Mouse (Mus musculus) small intestine, adult 2 months (tissue): ENCODE measurements around the gene Mpl. TPM values are rescaled to one million over a fixed set of nuclear protein-coding genes. Genes with fewer than 3 reads are reported as not detected.

Experiments used
- H3K27ac ChIP-seq: fragments of 200-500 bp; 2 replicates; pipeline ENCODE4 v1.5.1; 2012; ENCODE audit warnings: low read depth, low read length, control low read depth, inconsistent platforms; ENCODE audit not compliant: insufficient read depth
- H3K27me3 ChIP-seq: fragments of 200-500 bp; 2 replicates; pipeline ENCODE4 v1.6.1; 2012; ENCODE audit warnings: mild to moderate bottlenecking, moderate library complexity, low read length, inconsistent platforms; ENCODE audit not compliant: control insufficient read depth, insufficient read depth
- H3K36me3 ChIP-seq: fragments of 200-500 bp; 2 replicates; pipeline ENCODE4 v1.6.1; 2012; ENCODE audit warnings: mild to moderate bottlenecking, low read length, control low read depth, inconsistent platforms; ENCODE audit not compliant: control insufficient read depth, insufficient read depth
- H3K4me1 ChIP-seq: fragments of 200-500 bp; 2 replicates; pipeline ENCODE4 v1.6.1; 2012; ENCODE audit warnings: low read length, inconsistent platforms, mixed read lengths; ENCODE audit not compliant: control insufficient read depth, insufficient read depth, insufficient read length
- H3K4me3 ChIP-seq: fragments of 200-500 bp; 2 replicates; pipeline ENCODE4 v1.5.1; 2012; ENCODE audit warnings: low read depth, mild to moderate bottlenecking, control low read depth, inconsistent platforms, low read length, moderate library complexity
- CTCF ChIP-seq: fragments of 200-500 bp; IDR thresholded peaks from 2 replicates; pipeline ENCODE4 v1.5.1; 2012; ENCODE audit warnings: low read depth, mild to moderate bottlenecking, control low read depth, inconsistent platforms, low read length, moderate library complexity, mixed read lengths; ENCODE audit not compliant: insufficient replicate concordance, insufficient read length; ENCODE audit errors: extremely low read depth
- POLR2A ChIP-seq: fragments of 200-500 bp; IDR thresholded peaks from 2 replicates; pipeline ENCODE4 v1.6.1; 2012; ENCODE audit warnings: low read depth, mild to moderate bottlenecking, control low read depth, inconsistent platforms, low read length, moderate library complexity
- WGBS: fragments of 180-500 bp; shearing (Covaris S2); methylation state at CpG from one replicate; pipeline ENCODE4 v1.1.7; 2018; 5-methylcytosine and 5-hydroxymethylcytosine counted together
- polyA plus RNA-seq: library from polyadenylated mRNA; depleted of rRNA; stranded (reverse); fragments of >200 nt; gene quantifications from 2 replicates; pipeline ENCODE4 v1.2.3, GENCODE M21; 2012; rRNA removed

Mpl gene
- 0.08 TPM in 1 of 2 replicates, not detected in the other for polyA plus RNA-seq

GRCm38 (mm10) chr4:118457345-118457975, at the start of gene Mpl:
Mpl (minus strand) TSS chr4:118457513.
- no peaks in the 10 kb centered on the region for H3K27me3 ChIP-seq
- no peak within 1 kb of the TSS for H3K27ac ChIP-seq
- WGBS: 64% methylated on average over 9 of the region's 9 CpGs
- H3K36me3 ChIP-seq: no peaks in the 10 kb centered on the region
- H3K4me3 ChIP-seq: no peak within 1 kb of the TSS
- H3K4me1 ChIP-seq: no peaks in the 10 kb centered on the region
- TF ChIP-seq CTCF (no peak), POLR2A (no peak)

- 5% methylated on average over 3 of the region's 3 CpGs for WGBS
- H3K4me3 ChIP-seq: no peak overlapping the region
- no peaks in the 10 kb centered on the region for H3K36me3 ChIP-seq
- H3K27ac ChIP-seq: no peak overlapping the region
- no peaks in the 10 kb centered on the region for H3K27me3 ChIP-seq
- H3K4me1 ChIP-seq: peaks cover 8% of the 10 kb centered on the region
- TF ChIP-seq POLR2A (no peak), CTCF (no peak)
Measured at GRCm38 (mm10) chr4:118505551-118505950, 48.2 kb upstream of the Mpl start.

GRCm38 (mm10) chr4:118500792-118501191, 43.5 kb upstream of the Mpl start:
- peaks cover 7% of the 10 kb centered on the region for H3K4me1 ChIP-seq
- WGBS: 68% methylated on average over 9 of the region's 9 CpGs
- no peak overlapping the region for H3K27ac ChIP-seq
- no peaks in the 10 kb centered on the region for H3K27me3 ChIP-seq
- H3K36me3 ChIP-seq: no peaks in the 10 kb centered on the region
- H3K4me3 ChIP-seq: no peak overlapping the region
- no peak for TF ChIP-seq POLR2A
- TF ChIP-seq CTCF: no peak

GRCm38 (mm10) chr4:118500171-118500724, 42.9 kb upstream of the Mpl start:
- no peak for TF ChIP-seq CTCF
- TF ChIP-seq POLR2A: no peak
- no peak overlapping the region for H3K4me3 ChIP-seq
- no peaks in the 10 kb centered on the region for H3K27me3 ChIP-seq
- H3K27ac ChIP-seq: no peak overlapping the region
- peaks cover 5% of the 10 kb centered on the region; the same call in 1 of the 2 replicates for H3K4me1 ChIP-seq
- no peaks in the 10 kb centered on the region for H3K36me3 ChIP-seq
- WGBS: 40% methylated on average over 6 of the region's 6 CpGs

- Histone ChIP-seq H3K4me3 (no peak overlapping the region), H3K27me3 (no peaks in the 10 kb centered on the region), H3K4me1 (no peaks in the 10 kb centered on the region), H3K36me3 (no peaks in the 10 kb centered on the region), H3K27ac (no peak overlapping the region)
- TF ChIP-seq POLR2A: no peak
- no peak for TF ChIP-seq CTCF
- 72% methylated on average over 10 of the region's 10 CpGs for WGBS
Measured at GRCm38 (mm10) chr4:118490461-118490860, 33.1 kb upstream of the Mpl start.

- H3K27ac ChIP-seq: no peak within 1 kb of the TSS
- H3K4me1 ChIP-seq: no peaks in the 10 kb centered on the region
- no peaks in the 10 kb centered on the region for H3K36me3 ChIP-seq
- H3K4me3 ChIP-seq: peak within 1 kb of the TSS; percentile 42
- 64% methylated on average over 8 of the region's 8 CpGs for WGBS
- no peaks in the 10 kb centered on the region for H3K27me3 ChIP-seq
- TF ChIP-seq CTCF: no peak
- TF ChIP-seq POLR2A: no peak
Measured at GRCm38 (mm10) chr4:118489717-118490132, 32.4 kb upstream of the Mpl start, which contains the start of gene Tie1. Tie1 (minus strand) TSS chr4:118490061.

GRCm38 (mm10) chr4:118476773-118477530, 19.6 kb upstream of the Mpl start:
- no peaks in the 10 kb centered on the region for H3K36me3 ChIP-seq
- WGBS: 64% methylated on average over 15 of the region's 15 CpGs
- H3K27ac ChIP-seq: no peak overlapping the region
- TF ChIP-seq CTCF (no peak), POLR2A (no peak)
- H3K4me3 ChIP-seq: no peak overlapping the region
- H3K27me3 ChIP-seq: no peaks in the 10 kb centered on the region
- peaks cover 10% of the 10 kb centered on the region for H3K4me1 ChIP-seq
